Mouse (Mus musculus) hindbrain, embryonic 11.5 days (tissue): ENCODE results near the gene Vegfa. TPM values are rescaled to one million over a fixed set of nuclear protein-coding genes. Genes with fewer than 3 reads are reported as not detected.

ENCODE experiments used
- ATAC-seq: fragments of 200-750 bp; cut with Nextera tagmentation; 2 replicates; pipeline ENCODE4 v1.8.0; 2017; ENCODE audit warnings: mild to moderate bottlenecking, moderate TSS enrichment, moderate library complexity; ENCODE audit not compliant: low FRiP score
- DNase-seq: peaks from one replicate; pipeline ENCODE4 v3.0.0-alpha.2; 2015; ENCODE audit warnings: low spot score
- H3K27ac ChIP-seq: fragments of 300-500 bp; sonication (generic); 2 replicates; pipeline ENCODE4 v1.5.1; 2014; ENCODE audit warnings: mild to moderate bottlenecking, low read depth, low read length
- H3K27me3 ChIP-seq: fragments of 300-500 bp; sonication (generic); 2 replicates; pipeline ENCODE4 v1.6.1; 2014; ENCODE audit warnings: mild to moderate bottlenecking, low read length, moderate library complexity, mixed read lengths; ENCODE audit not compliant: control insufficient read depth, insufficient read depth
- H3K36me3 ChIP-seq: fragments of 300-500 bp; sonication (generic); 2 replicates; pipeline ENCODE4 v1.6.1; 2014; ENCODE audit warnings: mild to moderate bottlenecking, low read length, moderate library complexity, mixed read lengths; ENCODE audit not compliant: control insufficient read depth, insufficient read depth
- H3K4me1 ChIP-seq: fragments of 300-500 bp; sonication (generic); replicated peaks from 2 replicates; pipeline ENCODE4 v1.6.1; 2014; ENCODE audit warnings: low read length, mixed read lengths; ENCODE audit not compliant: control insufficient read depth, insufficient read depth
- H3K4me2 ChIP-seq: fragments of 300-500 bp; sonication (generic); replicated peaks from 2 replicates; pipeline ENCODE4 v1.6.1; 2014; ENCODE audit warnings: mild to moderate bottlenecking, low read depth, low read length
- H3K4me3 ChIP-seq: fragments of 300-500 bp; sonication (generic); 2 replicates; pipeline ENCODE4 v1.5.1; 2014; ENCODE audit warnings: low read depth, low read length
- H3K9ac ChIP-seq: fragments of 300-500 bp; sonication (generic); 2 replicates; pipeline ENCODE4 v1.6.1; 2014; ENCODE audit warnings: low read depth, low read length
- H3K9me3 ChIP-seq: fragments of 300-500 bp; sonication (generic); 2 replicates; pipeline ENCODE4 v1.6.1; 2016; ENCODE audit warnings: low read length; ENCODE audit not compliant: control insufficient read depth
- WGBS: fragments of 180-500 bp; shearing (Covaris S2); extraction: QIAGEN DNeasy Blood & Tissue Kit; methylation state at CpG from one replicate; pipeline ENCODE4 v1.1.7; 2014; 5-methylcytosine and 5-hydroxymethylcytosine counted together
- polyA plus RNA-seq: library from polyadenylated mRNA; unstranded; fragments of >200 nt; fragmentation: Nextera tagmentation; extraction: Ambion mirVana; gene quantifications from 2 replicates; pipeline ENCODE4 v1.2.1, GENCODE M21; 2014

The Vegfa gene
- polyA plus RNA-seq, 1 experiment from 2014 or later: 6.2 TPM

DNA sequence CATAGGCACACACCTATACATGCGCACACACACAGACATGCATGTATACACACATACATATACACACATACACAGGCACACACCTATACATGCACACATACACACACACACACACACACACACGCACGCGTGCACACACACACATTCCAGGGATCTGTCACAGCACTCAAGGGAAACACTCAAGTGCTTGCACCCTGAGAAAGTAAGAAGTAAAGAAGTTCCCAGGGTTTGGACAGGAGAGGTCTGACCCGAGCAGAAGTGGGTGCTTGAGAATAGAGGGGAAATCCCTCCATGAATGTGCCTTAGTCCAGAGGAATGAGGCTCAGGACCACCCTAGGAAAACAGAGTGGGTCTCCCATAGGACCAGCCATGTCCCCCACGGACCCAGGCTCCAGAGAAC is 60.4 kb downstream of the Vegfa start:
- DNase-seq: no peak
- 91% methylated on average over 6 of the region's 6 CpGs for WGBS
- no peaks in the 10 kb centered on the region for H3K27me3 ChIP-seq
- H3K4me1 ChIP-seq: no peaks in the 10 kb centered on the region
- H3K4me2 ChIP-seq: no peak overlapping the region
- H3K9me3 ChIP-seq: no peaks in the 10 kb centered on the region
- no peak overlapping the region for H3K4me3 ChIP-seq
- H3K27ac ChIP-seq: no peak overlapping the region
- H3K36me3 ChIP-seq: no peaks in the 10 kb centered on the region
- H3K9ac ChIP-seq: no peak overlapping the region
- no peak for ATAC-seq

DNA sequence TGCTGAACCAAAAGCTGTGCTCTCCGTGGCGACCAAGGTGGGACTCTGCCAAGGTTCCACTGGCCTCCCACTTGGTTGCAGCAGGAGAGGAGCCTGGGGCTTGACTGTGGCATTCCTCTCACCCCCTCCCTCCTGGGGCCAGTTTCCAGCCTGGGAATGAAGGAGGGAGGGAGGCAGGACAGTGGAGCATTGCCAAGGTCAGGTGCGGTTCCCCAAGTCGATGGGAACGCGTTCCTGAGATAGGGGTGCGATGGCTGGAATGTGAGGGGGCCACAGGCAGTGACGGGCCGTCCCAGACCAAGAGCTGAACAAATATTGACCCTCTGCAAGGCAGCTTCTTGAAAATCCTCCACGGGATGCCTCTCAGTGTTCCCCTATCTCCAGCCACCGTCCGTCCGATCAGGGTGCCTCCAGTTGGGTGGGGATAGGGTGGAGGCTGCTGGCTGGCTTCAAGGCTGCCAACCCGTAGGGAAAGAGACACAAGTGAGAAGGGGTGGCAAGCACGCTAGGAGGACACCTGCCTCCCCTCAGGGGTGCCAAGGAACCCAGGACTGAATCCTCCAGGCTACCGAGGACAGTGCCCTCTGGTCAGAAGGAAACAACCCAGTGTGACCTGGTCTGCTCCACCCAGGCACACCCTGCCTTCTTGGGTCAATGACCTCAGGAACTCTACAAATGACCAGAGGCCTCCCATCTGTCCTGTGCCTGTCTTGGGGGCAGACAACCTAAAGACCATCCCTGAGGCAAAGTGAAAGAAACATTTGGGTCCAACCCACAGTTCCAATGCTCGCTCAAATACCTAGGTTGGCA is 61.2 kb downstream of the Vegfa start:
- H3K9ac ChIP-seq: no peak overlapping the region
- H3K4me2 ChIP-seq: no peak overlapping the region
- no peak overlapping the region for H3K27ac ChIP-seq
- DNase-seq (no peak), ATAC-seq (no peak)
- no peak overlapping the region for H3K4me3 ChIP-seq
- no peaks in the 10 kb centered on the region for H3K36me3 ChIP-seq
- no peaks in the 10 kb centered on the region for H3K4me1 ChIP-seq
- H3K27me3 ChIP-seq: no peaks in the 10 kb centered on the region
- H3K9me3 ChIP-seq: no peaks in the 10 kb centered on the region
- 81% methylated on average over 17 of the region's 17 CpGs for WGBS

DNA sequence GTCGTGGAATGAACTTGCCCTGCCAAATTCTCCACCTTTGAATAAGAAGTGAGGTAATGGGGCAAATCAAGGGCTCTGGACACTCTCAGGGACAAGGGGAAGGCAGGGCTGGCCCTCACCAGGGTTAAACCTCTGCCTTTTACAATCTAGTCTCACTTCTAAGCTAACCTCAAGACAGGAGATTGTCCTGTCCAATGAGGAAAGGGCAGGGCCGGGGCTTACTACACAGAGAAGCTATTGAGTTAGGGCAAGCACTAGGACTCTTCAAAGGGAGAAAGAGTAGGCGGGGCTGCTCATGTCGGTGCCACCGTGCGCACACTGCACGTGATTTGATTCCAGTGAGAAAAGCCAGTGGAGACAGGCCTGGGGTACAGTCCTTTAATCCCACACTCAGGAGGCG is 62.6 kb downstream of the Vegfa start:
- no peaks in the 10 kb centered on the region for H3K4me1 ChIP-seq
- H3K9me3 ChIP-seq: no peaks in the 10 kb centered on the region
- H3K9ac ChIP-seq: no peak overlapping the region
- H3K27ac ChIP-seq: no peak overlapping the region
- DNase-seq (no peak), ATAC-seq (no peak)
- no peaks in the 10 kb centered on the region for H3K27me3 ChIP-seq
- 70% methylated on average over 8 of the region's 8 CpGs for WGBS
- H3K4me2 ChIP-seq: no peak overlapping the region
- H3K36me3 ChIP-seq: no peaks in the 10 kb centered on the region
- no peak overlapping the region for H3K4me3 ChIP-seq

DNA sequence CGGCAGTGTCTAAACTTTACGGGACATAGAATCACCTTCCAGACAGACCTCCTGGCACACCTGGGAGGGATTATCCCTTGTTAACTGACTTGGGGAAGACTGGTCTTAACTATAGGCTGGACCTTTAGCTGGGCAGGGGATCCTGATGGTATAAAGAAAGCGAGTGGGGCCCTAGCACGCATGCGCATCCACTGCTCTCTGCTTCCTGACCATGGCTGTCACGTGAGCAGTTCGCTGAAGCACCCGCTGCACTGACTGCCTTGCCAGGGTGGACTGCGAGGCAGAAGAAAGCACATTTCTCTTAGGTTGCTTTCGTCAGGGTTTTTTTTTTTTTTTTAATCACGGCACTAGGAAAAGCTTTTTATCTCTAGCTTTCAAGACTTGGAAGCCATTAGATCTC is 63.8 kb downstream of the Vegfa start:
- H3K4me2 ChIP-seq: no peak overlapping the region
- no peaks in the 10 kb centered on the region for H3K9me3 ChIP-seq
- H3K9ac ChIP-seq: no peak overlapping the region
- H3K27me3 ChIP-seq: no peaks in the 10 kb centered on the region
- no peaks in the 10 kb centered on the region for H3K4me1 ChIP-seq
- no peak overlapping the region for H3K4me3 ChIP-seq
- WGBS: 82% methylated on average over 11 of the region's 11 CpGs
- no peaks in the 10 kb centered on the region for H3K36me3 ChIP-seq
- ATAC-seq (no peak), DNase-seq (no peak)
- H3K27ac ChIP-seq: no peak overlapping the region

Other genes starting within 250 kb of the Vegfa start
- 122 and 130 TPM in 2 replicates for gene Mrps18a, start 78.6 kb upstream of the Vegfa start, polyA plus RNA-seq
- 17.6 and 20.1 TPM in 2 replicates for gene Rsph9, start 111.8 kb upstream of the Vegfa start, polyA plus RNA-seq
- gene Mad2l1bp, start 121.2 kb upstream of the Vegfa start, polyA plus RNA-seq: 37.9 and 38.0 TPM in 2 replicates
- 23.3 and 27.2 TPM in 2 replicates for gene Gtpbp2, start 128.7 kb upstream of the Vegfa start, polyA plus RNA-seq
- gene Polh, start 170.3 kb upstream of the Vegfa start, polyA plus RNA-seq: 10.4 and 10.7 TPM in 2 replicates
- 60.6 and 69.1 TPM in 2 replicates for gene Xpo5, start 170.4 kb upstream of the Vegfa start, polyA plus RNA-seq
- gene Polr1c, start 215.7 kb upstream of the Vegfa start, polyA plus RNA-seq: 100 and 113 TPM in 2 replicates
- 64.0 and 64.7 TPM in 2 replicates for gene Yipf3, start 215.7 kb upstream of the Vegfa start, polyA plus RNA-seq
- 3.1 and 3.4 TPM in 2 replicates for gene Lrrc73, start 221.2 kb upstream of the Vegfa start, polyA plus RNA-seq